Mouse (Mus musculus): ENCODE data around the gene Akr1c19.

GRCm38 (mm10) chr13:4233536-4234172 is 5.2 kb downstream of the Akr1c19 start:
- TF ChIP-seq GATA1 (IDR thresholded peaks at IDR 0.05; ENCODE audit: borderline replicate concordance, low read length) = no peak
- no peak for TF ChIP-seq FLI1 (IDR thresholded peaks at IDR 0.05; ENCODE audit: low read length)

All from megakaryocyte, embryonic 14.5 days (primary cell).